Mouse (Mus musculus): ENCODE data around the gene Sec14l3. TPM values are rescaled to one million over a fixed set of nuclear protein-coding genes. Genes with fewer than 3 reads are reported as not detected.
"Not testable (repeated sequence)": the region's sequence is repeated elsewhere in the genome, so short reads cannot be mapped to it uniquely, and the experiment has no call there.

Gene Sec14l3
- total RNA-seq, 2 experiments from 2014 or later: not detected

GRCm38 (mm10) chr11:4097091-4097621 is 32.5 kb downstream of the Sec14l3 start:
- Histone ChIP-seq H3K27ac (peak overlapping the region; percentile 94), H3K4me3 (peak overlapping the region; percentile 83)
- intact Hi-C loops (cut with DNase I): loop anchor here (10.0 kb wide), 1 partner anchor 748 kb away; the partner anchor contains the start of gene Nf2
- peak; percentile 40 for DNase-seq
- TF ChIP-seq CTCF (IDR thresholded peaks at IDR 0.05): no peak

- Histone ChIP-seq H3K4me3 (no peak overlapping the region), H3K27ac (no peak overlapping the region)
- DNase-seq: no peak
- no peak; the same call in 1 of the 2 replicates for TF ChIP-seq CTCF (IDR thresholded peaks at IDR 0.05)
- intact Hi-C loops (cut with DNase I): loop anchor here (10.0 kb wide), 1 partner anchor 747 kb away; the partner anchor contains the start of gene Nf2
Observed at GRCm38 (mm10) chr11:4098120-4098519, 33.5 kb downstream of the Sec14l3 start.

- Histone ChIP-seq H3K27ac (no peak overlapping the region), H3K4me3 (no peak overlapping the region)
- no peak for DNase-seq
- intact Hi-C loops (cut with DNase I): loop anchor here (10.0 kb wide), 1 partner anchor 746 kb away; the partner anchor contains the start of gene Nf2
- no peak for TF ChIP-seq CTCF (IDR thresholded peaks at IDR 0.05)
Observed at GRCm38 (mm10) chr11:4098816-4099215, 34.2 kb downstream of the Sec14l3 start.

GRCm38 (mm10) chr11:4099447-4099846 is 34.8 kb downstream of the Sec14l3 start:
- Histone ChIP-seq H3K4me3 (no peak overlapping the region), H3K27ac (no peak overlapping the region)
- no peak for TF ChIP-seq CTCF (IDR thresholded peaks at IDR 0.05)
- intact Hi-C loops (cut with DNase I): loop anchor here (10.0 kb wide), 1 partner anchor 745 kb away; the partner anchor contains the start of gene Nf2
- DNase-seq: no peak

- no peak for DNase-seq
- TF ChIP-seq CTCF (IDR thresholded peaks at IDR 0.05): no peak
- intact Hi-C loops (cut with DNase I): no loop called here
- H3K4me3 ChIP-seq: no peak overlapping the region
- H3K27ac ChIP-seq: no peak overlapping the region
Observed at GRCm38 (mm10) chr11:4101851-4102250, 37.2 kb downstream of the Sec14l3 start.

GRCm38 (mm10) chr11:4103522-4103921 is 38.9 kb downstream of the Sec14l3 start:
- no peak overlapping the region for H3K27ac ChIP-seq
- no peak for DNase-seq
- intact Hi-C loops (cut with DNase I): no loop called here
- no peak overlapping the region for H3K4me3 ChIP-seq
- TF ChIP-seq CTCF (IDR thresholded peaks at IDR 0.05): no peak

GRCm38 (mm10) chr11:4104989-4105388 is 40.3 kb downstream of the Sec14l3 start:
- no peak for TF ChIP-seq CTCF (IDR thresholded peaks at IDR 0.05)
- intact Hi-C loops (cut with DNase I): no loop called here
- H3K4me3 ChIP-seq: no peak overlapping the region
- no peak overlapping the region for H3K27ac ChIP-seq
- no peak for DNase-seq

- H3K4me3 ChIP-seq: no peak overlapping the region
- intact Hi-C loops (cut with DNase I): no loop called here
- DNase-seq: no peak
- no peak for TF ChIP-seq CTCF (IDR thresholded peaks at IDR 0.05)
- H3K27ac ChIP-seq: no peak overlapping the region
Observed at GRCm38 (mm10) chr11:4105444-4105843, 40.8 kb downstream of the Sec14l3 start.

- H3K4me3 ChIP-seq; intact Hi-C loops (cut with DNase I); DNase-seq; H3K27ac ChIP-seq: not testable (repeated sequence)
Observed at GRCm38 (mm10) chr11:4107901-4108300, 43.3 kb downstream of the Sec14l3 start.

GRCm38 (mm10) chr11:4108691-4109090 is 44.0 kb downstream of the Sec14l3 start:
- no peak overlapping the region for H3K4me3 ChIP-seq
- H3K27ac ChIP-seq: no peak overlapping the region
- intact Hi-C loops (cut with DNase I): no loop called here
- TF ChIP-seq CTCF (IDR thresholded peaks at IDR 0.05): no peak
- DNase-seq: no peak

- no peak overlapping the region for H3K27ac ChIP-seq
- no peak for DNase-seq
- no peak overlapping the region for H3K4me3 ChIP-seq
- TF ChIP-seq CTCF (IDR thresholded peaks at IDR 0.05): no peak
- intact Hi-C loops (cut with DNase I): no loop called here
Observed at GRCm38 (mm10) chr11:4112033-4112432, 47.4 kb downstream of the Sec14l3 start.

GRCm38 (mm10) chr11:4112861-4113260 is 48.2 kb downstream of the Sec14l3 start:
- intact Hi-C loops (cut with DNase I): no loop called here
- DNase-seq: no peak

GRCm38 (mm10) chr11:4113496-4113895 is 48.9 kb downstream of the Sec14l3 start:
- DNase-seq: no peak
- Histone ChIP-seq H3K27ac (no peak overlapping the region), H3K4me3 (no peak overlapping the region)
- TF ChIP-seq CTCF (IDR thresholded peaks at IDR 0.05): no peak
- intact Hi-C loops (cut with DNase I): no loop called here

More at GRCm38 (mm10) chr11:4112861-4113260, 48.2 kb downstream of the Sec14l3 start:
- Histone ChIP-seq H3K27ac (no peak overlapping the region), H3K4me3 (no peak overlapping the region)
- TF ChIP-seq CTCF (IDR thresholded peaks at IDR 0.05): no peak

- DNase-seq: no peak
- no peak overlapping the region for H3K27ac ChIP-seq
- no peak for TF ChIP-seq CTCF (IDR thresholded peaks at IDR 0.05)
- intact Hi-C loops (cut with DNase I): no loop called here
- H3K4me3 ChIP-seq: no peak overlapping the region
Observed at GRCm38 (mm10) chr11:4113970-4114369, 49.3 kb downstream of the Sec14l3 start.

- intact Hi-C loops (cut with DNase I); H3K27ac ChIP-seq; DNase-seq; H3K4me3 ChIP-seq: not testable (repeated sequence)
Observed at GRCm38 (mm10) chr11:4114541-4114940, 49.9 kb downstream of the Sec14l3 start.

Data from gastrocnemius, adult 2 months (tissue).